Mouse (Mus musculus): ENCODE measurements around the gene Gm19426.
A peak's percentile ranks its signal among the peaks of the same experiment; 100 is the strongest.

The Gm19426 gene

DNA sequence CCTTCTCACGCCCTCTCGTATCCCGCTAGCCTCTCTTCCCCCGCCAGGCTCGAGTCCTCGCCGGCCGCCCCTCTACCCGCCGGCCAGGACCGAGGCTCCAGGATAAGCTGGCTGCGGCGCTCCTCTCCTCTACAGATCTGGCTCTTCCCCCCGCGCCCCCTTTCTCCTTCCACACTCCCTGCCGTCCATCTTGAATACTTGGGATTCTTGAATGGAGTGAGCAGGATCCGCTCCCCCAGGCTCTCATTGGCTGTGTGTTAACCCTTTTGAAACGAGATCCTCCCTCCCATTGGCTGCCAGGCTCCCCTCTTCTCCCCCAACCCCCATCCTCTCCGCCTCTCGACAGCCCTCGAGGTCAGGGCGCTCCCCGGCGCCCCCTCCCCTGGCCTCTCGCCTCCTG is at the start of gene Gm19426:
TSS of gene Gm19426 (minus strand) at position 95 of the 400 bp plus-strand sequence.
- peak; percentile 82 for DNase-seq (ENCODE audit: low spot score)

DNA sequence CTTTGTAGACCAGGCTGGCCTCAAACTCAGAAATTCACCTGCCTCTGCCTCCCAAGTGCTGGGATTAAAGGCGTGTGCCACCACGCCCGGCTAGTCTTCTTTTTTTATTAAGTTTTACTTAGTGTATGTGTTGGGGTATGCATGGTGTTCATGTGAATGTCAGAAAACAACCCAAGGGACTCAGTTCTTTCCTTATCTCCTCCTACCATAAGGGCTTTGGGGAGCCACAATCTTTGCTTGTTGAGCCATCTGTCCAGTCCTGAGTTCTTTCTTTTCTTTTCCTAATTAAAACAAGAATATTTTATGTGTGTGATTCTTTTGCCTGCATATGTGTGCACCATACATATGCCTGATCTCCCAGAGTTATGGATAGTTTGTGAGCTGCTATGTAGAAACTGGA is 49.7 kb upstream of the Gm19426 start:
- DNase-seq (ENCODE audit: low spot score), result no peak

DNA sequence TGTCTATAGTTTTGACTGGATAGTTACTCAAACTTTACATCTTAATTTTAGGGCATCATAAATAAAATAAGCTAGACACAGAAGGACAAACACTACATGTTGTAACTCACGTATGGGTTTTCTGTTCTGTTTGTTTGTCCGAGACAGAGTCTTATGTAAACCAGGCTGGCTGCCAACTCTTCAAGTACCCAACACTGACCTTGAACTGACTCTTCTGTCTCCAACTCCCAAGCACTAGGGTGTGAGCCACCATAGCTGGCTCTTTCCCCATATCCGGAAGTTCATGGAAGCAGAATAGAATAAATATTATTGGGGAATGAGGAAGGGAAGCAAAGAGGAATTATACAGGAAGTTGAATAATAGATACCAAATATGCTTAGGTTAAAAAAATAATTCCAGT is 49.1 kb upstream of the Gm19426 start:
- DNase-seq (ENCODE audit: low spot score), result no peak

- no peak for DNase-seq (ENCODE audit: low spot score)
Observed at GRCm38 (mm10) chr2:84790418-84790817, 47.0 kb upstream of the Gm19426 start.

GRCm38 (mm10) chr2:84788316-84788715 is 44.9 kb upstream of the Gm19426 start:
- DNase-seq (ENCODE audit: low spot score), result no peak

DNA sequence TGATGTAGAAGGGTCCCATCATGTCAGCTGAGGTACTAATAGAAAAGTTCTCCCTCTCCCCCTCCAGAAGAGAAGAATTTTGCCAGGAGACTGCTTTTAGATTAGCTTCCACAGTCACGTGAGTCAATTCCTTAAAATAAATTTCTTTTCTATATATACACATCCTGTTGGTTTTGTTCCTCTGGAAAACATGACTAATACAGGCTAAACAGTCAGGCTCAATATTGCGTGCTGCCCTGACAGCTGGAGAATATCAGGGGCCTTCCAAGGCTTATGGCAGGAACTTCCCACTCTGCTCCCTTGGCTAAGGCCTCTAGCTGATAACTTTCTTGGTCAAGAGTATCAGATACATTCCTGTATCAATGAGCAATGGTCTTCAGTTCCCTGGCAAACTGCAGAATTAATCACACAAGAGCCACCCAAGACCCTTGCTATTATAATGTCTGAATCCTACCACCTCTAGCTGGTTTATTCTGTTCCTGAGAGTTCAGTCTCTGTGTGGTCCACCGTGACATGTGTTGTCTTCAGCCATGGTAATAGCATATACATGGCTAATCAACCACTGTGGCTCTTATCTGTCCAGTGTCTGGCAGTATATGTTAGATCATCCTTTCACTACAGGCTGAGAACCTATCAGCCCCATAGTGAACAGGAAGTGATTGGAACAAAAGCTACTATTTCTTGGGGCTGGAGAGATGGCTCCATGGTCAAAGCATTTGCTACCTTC is 40.5 kb upstream of the Gm19426 start:
- DNase-seq (ENCODE audit: low spot score), result no peak

- no peak for DNase-seq (ENCODE audit: low spot score)
Observed at GRCm38 (mm10) chr2:84783315-84783714, 39.9 kb upstream of the Gm19426 start.

DNA sequence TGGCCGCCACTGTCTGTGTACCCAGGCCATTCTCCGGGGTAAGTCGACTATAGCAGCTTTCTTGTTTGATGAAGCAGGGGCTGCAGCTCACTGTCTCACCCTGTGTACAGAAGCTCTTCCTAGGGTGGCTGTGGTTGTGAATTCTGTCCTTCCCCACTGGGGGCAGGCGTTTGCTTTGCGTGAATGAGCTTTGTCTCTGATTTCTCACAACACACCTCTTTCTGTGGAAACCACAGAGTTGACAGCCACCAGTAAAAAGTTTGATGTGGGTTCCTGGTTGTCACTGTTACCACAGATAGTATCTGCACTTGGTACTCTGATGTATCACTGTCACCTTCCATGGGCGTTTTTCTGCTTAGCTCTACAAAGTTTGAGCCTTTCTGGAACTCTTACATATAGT is 35.8 kb upstream of the Gm19426 start:
- DNase-seq (ENCODE audit: low spot score), result no peak

GRCm38 (mm10) chr2:84777706-84778105 is 34.3 kb upstream of the Gm19426 start:
- no peak for DNase-seq (ENCODE audit: low spot score)

DNA sequence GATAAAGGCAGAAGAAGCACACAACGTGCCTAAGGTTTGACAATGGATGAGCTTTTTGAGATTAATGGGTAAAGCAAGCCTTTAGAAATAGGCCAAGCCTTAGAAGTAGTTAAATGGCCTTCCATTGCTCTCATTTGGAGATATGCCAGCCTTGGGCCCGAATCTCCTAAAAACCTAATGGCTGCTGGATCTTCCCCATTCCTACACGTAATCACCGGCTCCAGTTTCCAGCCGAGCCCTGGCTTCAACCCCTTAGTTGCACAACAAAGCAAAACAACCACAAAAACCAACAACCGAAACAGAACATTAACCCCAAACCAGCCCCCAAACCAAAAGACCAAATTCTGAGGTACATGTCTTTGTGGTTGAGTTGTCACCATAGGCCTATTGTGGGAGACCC is 32.2 kb upstream of the Gm19426 start:
- DNase-seq (ENCODE audit: low spot score), result no peak

DNA sequence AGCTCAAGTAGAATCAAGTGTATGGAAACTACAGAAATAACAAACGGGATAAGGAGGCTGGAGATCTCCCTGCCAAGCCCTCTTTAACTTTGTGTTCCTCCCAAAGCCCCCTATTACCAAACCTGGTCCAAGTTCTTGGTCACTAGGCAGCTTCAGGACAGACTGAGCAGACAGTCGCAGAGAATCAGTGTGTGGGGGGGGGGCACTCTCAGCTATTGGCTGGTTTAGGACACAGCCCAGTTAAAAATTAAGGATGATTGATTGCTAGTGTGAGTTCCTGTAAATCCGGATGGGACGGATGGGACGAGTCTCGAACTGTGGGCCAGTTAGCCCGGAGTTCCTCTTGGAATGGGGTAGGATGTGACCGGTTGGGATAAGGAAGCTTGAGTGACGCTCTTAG is 31.8 kb upstream of the Gm19426 start, which contains the start of gene Serping1:
TSS of gene Serping1 (minus strand) at position 204 of the 400 bp plus-strand sequence.
- DNase-seq (ENCODE audit: low spot score), result no peak

DNA sequence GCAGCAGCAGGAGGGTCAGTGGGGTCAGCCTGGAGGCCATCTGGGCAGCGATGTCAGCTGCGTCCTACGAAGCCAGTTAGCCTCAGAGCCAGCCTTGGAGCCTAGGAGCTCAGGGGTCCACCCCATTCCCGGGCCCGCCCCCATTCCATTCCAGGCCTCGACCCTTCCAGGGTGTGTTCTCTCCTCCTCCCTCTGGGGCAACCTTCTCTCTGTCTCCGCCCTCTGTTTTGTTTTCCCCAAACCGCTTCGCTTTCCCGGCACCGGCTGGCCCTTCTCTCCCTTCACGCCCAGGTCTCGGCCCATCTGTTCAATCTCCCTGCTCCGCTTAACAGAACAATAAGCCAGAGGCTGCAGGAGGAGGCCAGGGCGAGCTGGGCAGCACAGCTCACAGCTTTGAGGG is 31.3 kb upstream of the Gm19426 start:
- DNase-seq (ENCODE audit: low spot score), result peak; percentile 75

- no peak for DNase-seq (ENCODE audit: low spot score)
Observed at GRCm38 (mm10) chr2:84773195-84773594, 29.7 kb upstream of the Gm19426 start.

DNA sequence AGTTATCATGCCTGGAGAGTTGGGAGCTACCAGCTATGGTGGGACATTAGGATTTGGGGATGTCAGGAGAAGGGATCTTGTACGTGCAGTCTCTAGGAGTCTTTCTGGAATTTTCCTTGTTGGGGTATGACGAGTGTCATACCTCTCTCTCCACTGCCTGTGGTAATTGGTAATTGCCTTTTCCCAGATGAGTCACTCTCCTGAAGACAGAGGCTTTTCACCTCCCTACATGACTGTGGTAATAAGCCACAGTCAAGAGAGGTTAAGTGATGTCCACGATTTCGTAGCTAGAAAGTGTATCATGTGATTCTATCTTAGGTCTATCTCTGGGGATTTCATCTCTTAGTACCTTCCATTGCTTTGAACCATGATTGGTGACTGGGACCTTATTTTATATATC is 29.0 kb upstream of the Gm19426 start:
- no peak for DNase-seq (ENCODE audit: low spot score)

- no peak for DNase-seq (ENCODE audit: low spot score)
Observed at GRCm38 (mm10) chr2:84770501-84770900, 27.0 kb upstream of the Gm19426 start.

DNA sequence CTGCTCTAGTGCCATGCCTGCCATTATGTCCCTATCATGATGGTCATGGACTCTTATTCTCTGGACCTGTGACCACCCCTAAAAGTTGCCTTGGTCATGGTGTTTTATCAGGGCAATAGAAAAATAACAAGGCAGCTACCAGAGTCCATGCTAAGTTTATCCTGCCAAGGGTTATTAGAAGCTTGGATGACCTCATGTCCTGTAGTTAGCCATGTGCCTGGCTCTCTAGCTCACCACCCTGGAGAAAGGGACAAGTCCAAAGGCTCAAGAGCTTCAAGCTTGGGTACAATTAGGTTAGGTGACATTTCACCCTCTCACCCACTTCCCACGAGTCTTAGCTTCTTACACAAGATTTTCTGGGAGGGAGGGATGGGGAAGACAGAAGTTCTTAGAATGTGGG is 19.4 kb upstream of the Gm19426 start:
- no peak for DNase-seq (ENCODE audit: low spot score)

- DNase-seq (ENCODE audit: low spot score), result no peak
Observed at GRCm38 (mm10) chr2:84762295-84762694, 18.8 kb upstream of the Gm19426 start.

- no peak for DNase-seq (ENCODE audit: low spot score)
Observed at GRCm38 (mm10) chr2:84761840-84762239, 18.4 kb upstream of the Gm19426 start.

DNA sequence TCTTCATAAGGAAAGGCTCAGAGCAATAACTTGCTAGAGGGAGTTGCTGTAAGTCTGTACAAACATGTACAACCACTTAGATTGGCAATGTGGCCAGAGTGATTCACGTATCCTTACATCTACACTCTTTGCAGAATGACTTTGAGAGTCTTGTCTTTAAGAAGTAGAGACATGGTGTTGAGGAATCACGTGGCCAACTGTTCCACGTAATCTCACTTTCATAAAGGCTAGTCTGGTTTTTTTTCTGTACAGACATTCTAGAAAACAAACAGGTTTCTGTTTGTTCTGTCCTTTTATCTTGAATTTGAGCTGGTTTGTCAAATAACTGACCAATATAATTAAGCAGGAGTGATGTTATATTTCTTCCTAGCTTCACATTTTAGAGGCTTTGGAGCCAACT is 17.9 kb upstream of the Gm19426 start:
- DNase-seq (ENCODE audit: low spot score), result no peak

- no peak for DNase-seq (ENCODE audit: low spot score)
Observed at GRCm38 (mm10) chr2:84760777-84761176, 17.3 kb upstream of the Gm19426 start.

- no peak for DNase-seq (ENCODE audit: low spot score)
Observed at GRCm38 (mm10) chr2:84758542-84759127, 15.2 kb upstream of the Gm19426 start.

DNA sequence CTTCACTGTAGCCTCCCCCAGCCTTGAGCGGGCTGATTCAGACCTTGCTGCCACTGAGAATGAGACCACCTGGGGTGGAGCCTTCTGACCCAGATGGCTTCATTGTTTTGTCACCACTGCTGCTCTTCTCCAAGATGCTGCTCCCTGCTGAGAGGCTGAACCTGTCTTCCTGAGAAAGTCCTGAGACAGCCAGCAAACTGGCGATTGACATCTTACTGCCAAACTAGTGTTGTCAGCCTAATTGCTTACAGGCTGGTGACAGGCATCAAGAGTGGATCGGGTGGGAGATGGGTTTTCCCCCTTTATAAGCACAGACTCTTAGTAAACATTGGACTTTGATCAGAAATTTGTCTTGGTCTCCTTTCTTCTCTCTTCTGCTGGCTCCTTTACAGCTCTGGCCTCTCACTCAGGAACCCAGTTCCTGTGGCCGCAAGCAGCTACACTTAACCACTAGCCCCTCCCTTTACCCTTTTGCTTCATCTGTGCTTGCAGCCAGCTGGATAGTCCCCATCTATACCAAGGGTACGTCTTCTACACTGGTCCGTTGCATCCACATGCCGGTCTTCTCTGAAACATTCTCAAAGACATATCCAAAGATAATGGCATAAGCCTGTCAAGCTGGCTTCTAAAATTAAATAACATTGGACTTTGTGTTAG is 13.7 kb upstream of the Gm19426 start:
- no peak for DNase-seq (ENCODE audit: low spot score)

- DNase-seq (ENCODE audit: low spot score), result no peak
Observed at GRCm38 (mm10) chr2:84756245-84756644, 12.8 kb upstream of the Gm19426 start.
